Mouse (Mus musculus) retina, adult 2 months (tissue): Measurements from ENCODE around the gene Cldnd1.

Experiments used
- DNase-seq: peaks from one replicate; pipeline ENCODE4 v3.0.0-alpha.2; 2012; ENCODE audit warnings: low read depth, low spot score

The Cldnd1 gene

GRCm38 (mm10) chr16:58727477-58728131 is at the start of gene Cldnd1:
Gene Cldnd1 (plus strand): TSS chr16:58727910.
- DNase-seq, result peak; percentile 90

GRCm38 (mm10) chr16:58678660-58679059 is 49.0 kb upstream of the Cldnd1 start:
- DNase-seq, result no peak

GRCm38 (mm10) chr16:58682046-58682445 is 45.7 kb upstream of the Cldnd1 start:
- DNase-seq, result no peak

GRCm38 (mm10) chr16:58682870-58683269 is 44.8 kb upstream of the Cldnd1 start:
- DNase-seq, result no peak

GRCm38 (mm10) chr16:58683911-58684310 is 43.8 kb upstream of the Cldnd1 start:
- DNase-seq, result no peak

GRCm38 (mm10) chr16:58684537-58684936 is 43.2 kb upstream of the Cldnd1 start:
- no peak for DNase-seq

- no peak for DNase-seq
Measured at GRCm38 (mm10) chr16:58685548-58686537, 41.9 kb upstream of the Cldnd1 start.

- no peak for DNase-seq
Measured at GRCm38 (mm10) chr16:58688534-58688933, 39.2 kb upstream of the Cldnd1 start.

- DNase-seq, result no peak
Measured at GRCm38 (mm10) chr16:58689555-58690169, 38.0 kb upstream of the Cldnd1 start.

- no peak for DNase-seq
Measured at GRCm38 (mm10) chr16:58690322-58690732, 37.4 kb upstream of the Cldnd1 start.

GRCm38 (mm10) chr16:58694091-58694490 is 33.6 kb upstream of the Cldnd1 start:
- no peak for DNase-seq

GRCm38 (mm10) chr16:58696796-58697195 is 30.9 kb upstream of the Cldnd1 start:
- no peak for DNase-seq

GRCm38 (mm10) chr16:58697261-58697660 is 30.4 kb upstream of the Cldnd1 start:
- no peak for DNase-seq

GRCm38 (mm10) chr16:58700174-58700573 is 27.5 kb upstream of the Cldnd1 start:
- no peak for DNase-seq

- DNase-seq, result no peak
Measured at GRCm38 (mm10) chr16:58700816-58701424, 26.8 kb upstream of the Cldnd1 start.

- DNase-seq, result no peak
Measured at GRCm38 (mm10) chr16:58701779-58702178, 25.9 kb upstream of the Cldnd1 start.

GRCm38 (mm10) chr16:58702329-58702932 is 25.3 kb upstream of the Cldnd1 start:
- DNase-seq, result no peak

GRCm38 (mm10) chr16:58703382-58704124 is 24.2 kb upstream of the Cldnd1 start:
- DNase-seq, result no peak

GRCm38 (mm10) chr16:58704999-58705398 is 22.7 kb upstream of the Cldnd1 start:
- DNase-seq, result peak; percentile 76

- no peak for DNase-seq
Measured at GRCm38 (mm10) chr16:58707276-58707905, 20.3 kb upstream of the Cldnd1 start.
